Mouse (Mus musculus) midbrain, embryonic 11.5 days (tissue): Measurements from ENCODE around the gene Atg2a. TPM values are rescaled to one million over a fixed set of nuclear protein-coding genes. Genes with fewer than 3 reads are reported as not detected.
A peak's percentile ranks its signal among the peaks of the same experiment; 100 is the strongest.
"Not testable (repeated sequence)": the region's sequence is repeated elsewhere in the genome, so short reads cannot be mapped to it uniquely, and the experiment has no call there.

Experiments
- ATAC-seq: fragments of 200-750 bp; cut with Nextera tagmentation; 2 replicates; pipeline ENCODE4 v1.8.0; 2017; ENCODE audit warnings: moderate TSS enrichment, moderate library complexity; ENCODE audit not compliant: low FRiP score
- DNase-seq: peaks from one replicate; pipeline ENCODE4 v3.0.0; 2015; ENCODE audit warnings: low spot score; ENCODE audit errors: missing footprints
- H3K27ac ChIP-seq: fragments of 300-500 bp; sonication (generic); 2 replicates; pipeline ENCODE4 v1.5.1; 2014; ENCODE audit warnings: low read depth, low read length
- H3K27me3 ChIP-seq: fragments of 300-500 bp; sonication (generic); 2 replicates; pipeline ENCODE4 v1.6.1; 2014; ENCODE audit warnings: mild to moderate bottlenecking, low read length, moderate library complexity, mixed read lengths; ENCODE audit not compliant: control insufficient read depth, insufficient read depth
- H3K36me3 ChIP-seq: fragments of 300-500 bp; sonication (generic); 2 replicates; pipeline ENCODE4 v1.6.1; 2014; ENCODE audit warnings: mild to moderate bottlenecking, low read length, moderate library complexity, mixed read lengths; ENCODE audit not compliant: control insufficient read depth, insufficient read depth
- H3K4me1 ChIP-seq: fragments of 300-500 bp; sonication (generic); 2 replicates; pipeline ENCODE4 v1.6.1; 2014; ENCODE audit warnings: low read length; ENCODE audit not compliant: control insufficient read depth, insufficient read depth
- H3K4me2 ChIP-seq: fragments of 300-500 bp; sonication (generic); 2 replicates; pipeline ENCODE4 v1.6.1; 2014; ENCODE audit warnings: mild to moderate bottlenecking, moderate library complexity
- H3K4me3 ChIP-seq: fragments of 300-500 bp; sonication (generic); 2 replicates; pipeline ENCODE4 v1.5.1; 2014; ENCODE audit warnings: low read depth, low read length
- H3K9ac ChIP-seq: fragments of 300-500 bp; sonication (generic); 2 replicates; pipeline ENCODE4 v1.6.1; 2014; ENCODE audit warnings: low read length
- H3K9me3 ChIP-seq: fragments of 300-500 bp; sonication (generic); 2 replicates; pipeline ENCODE4 v1.6.1; 2016; ENCODE audit warnings: low read length; ENCODE audit not compliant: control insufficient read depth
- WGBS: fragments of 180-500 bp; shearing (Covaris S2); extraction: QIAGEN DNeasy Blood & Tissue Kit; methylation state at CpG from one replicate; pipeline ENCODE4 v1.1.7; 2014; 5-methylcytosine and 5-hydroxymethylcytosine counted together
- polyA plus RNA-seq: library from polyadenylated mRNA; unstranded; fragments of >200 nt; fragmentation: Nextera tagmentation; extraction: Ambion mirVana; gene quantifications from 2 replicates; pipeline ENCODE4 v1.2.1, GENCODE M21; 2014

Atg2a gene
- polyA plus RNA-seq, 1 experiment from 2014 or later = 8.1 TPM

DNA sequence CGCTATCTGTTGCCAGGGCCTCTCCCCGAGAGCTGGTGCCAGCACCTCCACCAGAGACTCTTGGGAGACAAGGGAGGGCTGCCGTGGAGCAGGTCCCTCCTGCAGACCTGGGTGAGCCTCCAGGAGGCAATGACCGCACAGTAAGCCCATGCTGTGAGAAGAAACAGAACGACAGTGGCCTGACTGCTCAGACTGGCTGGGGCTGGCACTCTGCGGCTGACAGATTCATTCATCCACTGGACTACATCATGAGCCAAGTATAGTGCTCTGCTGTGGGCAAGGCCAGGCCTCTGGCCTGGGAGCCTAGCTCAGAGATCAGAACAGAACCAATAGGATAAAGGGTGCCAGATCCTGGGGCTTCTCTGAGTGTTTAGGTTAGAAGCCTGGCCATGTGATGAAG is 62.4 kb downstream of the Atg2a start:
- H3K27ac ChIP-seq = no peak overlapping the region
- no peaks in the 10 kb centered on the region for H3K9me3 ChIP-seq
- no peak overlapping the region for H3K4me3 ChIP-seq
- ATAC-seq = no peak
- H3K4me1 ChIP-seq = peaks cover 6% of the 10 kb centered on the region
- WGBS = 77% methylated on average over 6 of the region's 6 CpGs
- H3K4me2 ChIP-seq = no peak overlapping the region
- H3K36me3 ChIP-seq = peaks cover 2% of the 10 kb centered on the region; the same call in 1 of the 2 replicates
- no peak overlapping the region for H3K9ac ChIP-seq
- H3K27me3 ChIP-seq = no peaks in the 10 kb centered on the region
- no peak for DNase-seq

DNA sequence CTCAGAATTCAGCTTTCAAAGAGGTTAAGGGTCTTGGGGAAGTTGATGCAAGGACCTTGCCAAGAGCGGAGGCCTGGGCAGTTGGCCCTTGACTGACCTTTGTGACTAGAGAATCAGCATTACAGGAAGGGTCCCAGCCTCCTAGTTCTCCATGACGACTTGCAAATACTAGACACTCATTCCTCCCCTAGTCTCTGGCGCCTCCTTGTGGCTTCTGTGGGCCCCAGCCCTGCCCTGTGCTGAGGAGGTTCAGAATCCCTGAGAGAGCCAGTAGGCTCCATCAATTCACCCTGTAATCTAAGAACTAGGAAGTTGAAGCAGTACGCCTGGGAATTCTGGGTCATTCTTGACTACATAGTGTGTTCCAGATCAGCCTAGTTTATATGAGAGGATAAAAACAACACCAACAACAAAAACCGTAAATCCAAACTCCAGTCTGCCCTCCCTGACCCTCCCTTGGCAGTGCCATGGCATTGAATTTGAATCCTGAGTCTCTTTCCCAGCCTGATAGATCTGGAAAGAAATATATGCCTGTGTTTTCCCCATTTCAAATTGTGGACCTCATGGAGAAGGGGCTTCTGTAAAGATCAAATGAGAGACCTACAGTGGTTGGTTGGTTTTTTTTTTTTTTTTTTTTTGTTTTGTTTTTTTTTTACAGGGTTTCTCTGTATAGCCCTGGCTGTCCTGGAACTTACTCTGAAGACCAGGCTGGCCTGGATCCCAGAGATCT is 63.5 kb downstream of the Atg2a start:
- H3K27me3 ChIP-seq = no peaks in the 10 kb centered on the region
- no peaks in the 10 kb centered on the region for H3K36me3 ChIP-seq
- no peaks in the 10 kb centered on the region for H3K9me3 ChIP-seq
- no peak overlapping the region for H3K27ac ChIP-seq
- no peak overlapping the region for H3K4me2 ChIP-seq
- ATAC-seq (peak; percentile 62; the same call in 1 of the 2 replicates), DNase-seq (peak; percentile 97)
- H3K4me3 ChIP-seq = no peak overlapping the region
- no peak overlapping the region for H3K9ac ChIP-seq
- WGBS = 29% methylated on average over 5 of the region's 5 CpGs
- peaks cover 6% of the 10 kb centered on the region for H3K4me1 ChIP-seq

DNA sequence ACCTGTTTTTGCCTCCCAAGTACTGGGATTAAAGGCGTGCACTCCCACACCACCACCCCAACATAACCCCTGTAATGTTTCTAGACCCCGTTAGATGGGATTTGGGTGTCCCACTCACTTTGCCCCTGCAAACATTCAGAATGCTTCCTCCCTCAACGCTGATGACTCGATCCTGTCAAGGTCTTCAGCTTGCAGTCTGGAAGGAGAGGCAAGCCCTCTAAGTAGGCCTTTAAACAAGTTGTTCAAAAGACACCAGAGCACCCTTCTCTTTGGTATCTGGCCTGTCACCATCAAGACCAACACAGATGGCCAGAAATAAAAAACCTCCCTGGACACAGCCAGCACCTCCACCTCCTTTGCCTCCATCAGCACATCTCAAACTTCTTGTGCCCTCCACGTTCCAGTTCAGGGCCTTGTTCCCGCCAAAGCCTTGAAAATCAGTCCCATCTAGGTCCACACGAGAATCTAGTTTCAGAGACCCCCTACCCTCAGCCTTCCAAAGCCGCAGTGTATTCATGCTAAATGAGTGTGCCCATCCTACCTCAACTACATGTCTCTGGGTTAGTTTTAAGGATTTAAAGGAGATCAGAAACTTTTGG is 64.1 kb downstream of the Atg2a start:
- Histone ChIP-seq H3K4me3 (peak overlapping the region; percentile 68), H3K4me2 (peak overlapping the region; percentile 55), H3K27me3 (no peaks in the 10 kb centered on the region), H3K4me1 (peaks cover 3% of the 10 kb centered on the region), H3K36me3 (no peaks in the 10 kb centered on the region), H3K27ac (no peak overlapping the region), H3K9me3 (no peaks in the 10 kb centered on the region), H3K9ac (peak overlapping the region; percentile 67; the same call in 1 of the 2 replicates)
- 55% methylated on average over 8 of the region's 8 CpGs for WGBS
- DNase-seq (peak; percentile 82), ATAC-seq (no peak)

DNA sequence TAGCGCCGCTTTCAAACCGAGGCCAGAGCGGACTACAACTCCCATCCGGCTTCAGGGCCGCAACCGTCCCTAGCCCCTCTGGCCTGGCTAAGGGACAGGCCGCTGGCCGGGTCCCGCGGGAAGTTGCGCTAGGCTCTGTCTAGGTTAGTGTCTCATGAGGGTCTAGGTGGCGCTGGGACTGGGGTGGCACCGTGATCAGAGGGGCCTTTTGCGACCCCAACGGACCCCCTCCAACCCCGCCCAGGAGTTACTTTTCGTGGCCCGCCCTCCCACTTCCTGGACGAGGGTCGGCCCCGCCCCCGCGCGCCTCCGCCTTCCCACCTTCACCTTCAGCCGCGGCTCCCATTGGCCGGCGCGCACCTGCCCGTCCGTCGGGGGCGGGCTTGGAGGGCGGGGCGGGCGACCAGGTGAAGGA is 64.7 kb downstream of the Atg2a start, which contains the start of gene Cdc42bpg:
Gene Cdc42bpg (plus strand): TSS at position 320 of the 415 bp plus-strand sequence.
- H3K9me3 ChIP-seq = no peaks in the 10 kb centered on the region
- peak within 1 kb of the TSS; percentile 67 for H3K9ac ChIP-seq
- H3K27ac ChIP-seq = no peak within 1 kb of the TSS
- peak within 1 kb of the TSS; percentile 55 for H3K4me2 ChIP-seq
- peaks cover 3% of the 10 kb centered on the region for H3K4me1 ChIP-seq
- WGBS = under 1% methylated on average over 37 of the region's 38 CpGs
- peak within 1 kb of the TSS; percentile 68 for H3K4me3 ChIP-seq
- H3K36me3 ChIP-seq = no peaks in the 10 kb centered on the region
- ATAC-seq (peak; percentile 78), DNase-seq (peak; percentile 97)
- no peaks in the 10 kb centered on the region for H3K27me3 ChIP-seq

DNA sequence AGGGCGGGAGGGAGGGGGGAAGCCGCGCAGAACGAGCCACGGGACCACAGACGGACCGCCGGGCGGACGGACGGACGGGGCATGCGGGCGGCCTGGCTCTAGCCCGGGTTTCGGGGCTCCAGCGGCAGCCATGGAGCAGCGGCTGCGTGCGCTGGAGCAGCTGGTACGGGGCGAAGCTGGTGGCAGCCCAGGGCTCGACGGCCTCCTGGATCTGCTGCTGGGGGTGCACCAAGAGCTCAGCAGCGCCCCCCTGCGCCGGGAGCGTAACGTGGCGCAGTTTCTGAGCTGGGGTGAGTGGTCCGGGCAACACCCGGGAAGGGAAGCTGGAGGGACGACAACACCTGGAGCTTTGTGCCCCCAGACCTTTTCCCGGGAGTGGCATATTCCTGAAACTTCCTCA is 65.1 kb downstream of the Atg2a start:
- H3K4me3 ChIP-seq = peak overlapping the region; percentile 68
- no peak overlapping the region for H3K27ac ChIP-seq
- peak overlapping the region; percentile 55 for H3K4me2 ChIP-seq
- peaks cover 3% of the 10 kb centered on the region for H3K4me1 ChIP-seq
- no peaks in the 10 kb centered on the region for H3K36me3 ChIP-seq
- peak overlapping the region; percentile 67 for H3K9ac ChIP-seq
- H3K27me3 ChIP-seq = no peaks in the 10 kb centered on the region
- H3K9me3 ChIP-seq = no peaks in the 10 kb centered on the region
- peak; percentile 97 for DNase-seq
- 2% methylated on average over 34 of the region's 34 CpGs for WGBS
- ATAC-seq = peak; percentile 63

DNA sequence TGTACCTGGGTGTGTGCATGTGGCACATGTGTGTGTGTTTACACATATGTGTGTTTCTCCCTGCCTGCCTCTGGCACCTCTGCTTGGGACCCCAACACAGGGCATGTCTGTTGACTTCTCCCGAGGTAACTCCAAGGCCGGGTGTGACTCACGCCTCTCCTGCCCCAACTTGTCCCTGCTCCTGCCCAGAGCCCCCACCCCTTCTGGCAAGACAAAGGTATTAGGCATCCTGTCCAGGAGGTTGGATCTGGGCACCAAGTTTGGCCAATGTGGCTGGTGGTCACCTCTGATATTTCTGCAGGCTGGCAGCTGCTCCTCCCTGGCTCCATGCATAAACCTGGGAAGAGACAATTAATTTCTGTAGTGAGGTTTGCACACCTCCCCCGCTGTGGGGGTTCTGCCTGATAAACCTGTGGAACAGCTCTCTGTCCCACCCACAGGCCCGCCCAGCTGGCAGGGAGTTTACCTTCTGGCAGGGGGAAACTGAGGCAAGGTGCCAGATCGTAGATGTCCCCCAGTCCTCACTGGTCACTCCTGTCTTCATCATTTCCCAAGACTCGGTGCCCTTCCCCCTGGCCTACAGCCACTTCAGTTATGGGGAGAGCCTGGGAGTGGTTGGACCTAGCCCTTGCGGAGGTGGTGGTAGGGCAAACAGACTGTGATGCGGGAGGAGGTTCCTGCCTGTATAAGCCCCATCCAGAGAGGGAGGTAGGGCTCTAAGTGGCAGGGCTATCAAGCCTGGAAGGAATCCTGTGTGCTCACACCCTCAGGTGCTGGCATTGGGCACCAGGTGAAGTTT is 66.5 kb downstream of the Atg2a start:
- H3K9ac ChIP-seq = 0 out of 2 replicates have a peak overlapping the region, but pooled peaks have one; percentile 4
- H3K27me3 ChIP-seq = no peaks in the 10 kb centered on the region
- no peak overlapping the region for H3K4me3 ChIP-seq
- no peak overlapping the region for H3K4me2 ChIP-seq
- no peaks in the 10 kb centered on the region; the same call in 1 of the 2 replicates for H3K36me3 ChIP-seq
- no peak overlapping the region for H3K27ac ChIP-seq
- no peaks in the 10 kb centered on the region for H3K9me3 ChIP-seq
- H3K4me1 ChIP-seq = peaks cover 3% of the 10 kb centered on the region
- 83% methylated on average over 9 of the region's 9 CpGs for WGBS
- ATAC-seq (no peak), DNase-seq (no peak)

DNA sequence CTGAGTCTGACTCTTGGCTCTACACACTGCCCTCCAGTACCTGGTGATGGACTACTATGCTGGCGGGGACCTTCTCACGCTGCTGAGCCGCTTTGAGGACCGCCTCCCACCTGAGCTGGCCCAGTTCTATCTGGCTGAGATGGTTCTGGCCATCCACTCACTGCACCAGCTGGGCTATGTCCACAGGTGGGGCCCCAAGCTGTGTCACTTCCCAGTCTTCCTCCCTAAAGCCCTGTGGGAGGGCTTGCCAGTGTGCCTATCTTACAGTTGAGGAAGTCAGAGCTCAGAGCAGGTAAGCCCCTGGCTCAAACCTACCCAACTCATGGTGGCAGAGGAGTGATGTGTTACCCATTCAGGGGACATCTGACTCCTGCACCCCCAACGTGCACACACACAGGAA is 68.7 kb downstream of the Atg2a start:
- WGBS = 89% methylated on average over 5 of the region's 5 CpGs
- no peak for ATAC-seq
- no peak overlapping the region for H3K9ac ChIP-seq

DNA sequence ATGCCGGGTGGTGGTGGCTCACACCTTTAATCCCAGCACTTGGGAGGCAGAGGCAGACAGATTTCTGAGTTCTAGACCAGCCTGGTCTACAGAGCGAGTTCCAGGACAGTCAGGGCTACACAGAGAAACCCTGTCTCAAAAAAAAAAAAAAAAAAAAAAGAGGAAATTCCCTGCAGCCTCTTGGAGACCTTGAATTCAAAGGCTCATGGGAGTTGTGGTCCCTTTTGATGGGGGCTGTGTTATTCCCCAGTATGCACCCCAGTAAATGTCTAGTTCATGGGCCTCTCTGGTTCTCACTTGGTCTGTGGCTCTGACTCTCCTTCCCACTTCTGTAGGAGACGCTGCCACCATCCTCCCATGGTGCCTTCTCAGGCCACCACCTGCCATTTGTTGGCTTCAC is 70.3 kb downstream of the Atg2a start:
- not testable (repeated sequence) for H3K27ac ChIP-seq, H3K9ac ChIP-seq, H3K4me3 ChIP-seq, H3K4me1 ChIP-seq, ATAC-seq, H3K9me3 ChIP-seq, H3K27me3 ChIP-seq, H3K36me3 ChIP-seq, H3K4me2 ChIP-seq, DNase-seq
- WGBS = 89% methylated on average over 3 of the region's 3 CpGs

More for the DNA sequence above, 68.7 kb downstream of the Atg2a start:
- Histone ChIP-seq H3K9me3 (no peaks in the 10 kb centered on the region), H3K4me3 (no peak overlapping the region), H3K27me3 (no peaks in the 10 kb centered on the region), H3K36me3 (no peaks in the 10 kb centered on the region; the same call in 1 of the 2 replicates), H3K4me1 (peaks cover 3% of the 10 kb centered on the region), H3K27ac (no peak overlapping the region), H3K4me2 (no peak overlapping the region)
- DNase-seq = no peak
